Mouse (Mus musculus) lung, embryonic 14.5 days (tissue): Measurements from ENCODE around the gene Olfr67. TPM values are rescaled to one million over a fixed set of nuclear protein-coding genes. Genes with fewer than 3 reads are reported as not detected.
"Not testable (repeated sequence)": the region's sequence is repeated elsewhere in the genome, so short reads cannot be mapped to it uniquely, and the experiment has no call there.

Source experiments
- ATAC-seq: fragments of 200-750 bp; cut with Nextera tagmentation; 2 replicates; pipeline ENCODE4 v1.8.0; 2017; ENCODE audit warnings: mild to moderate bottlenecking, moderate TSS enrichment, moderate library complexity; ENCODE audit not compliant: insufficient read depth
- DNase-seq: peaks from one replicate; pipeline ENCODE4 v3.0.0-alpha.2; 2015
- H3K27ac ChIP-seq: fragments of 300-500 bp; sonication (generic); 2 replicates; pipeline ENCODE4 v1.5.1; 2014; ENCODE audit warnings: low read depth, mild to moderate bottlenecking, moderate library complexity
- H3K27me3 ChIP-seq: fragments of 300-500 bp; sonication (generic); 2 replicates; pipeline ENCODE4 v1.6.1; 2014; ENCODE audit warnings: low read length, control low read depth; ENCODE audit not compliant: insufficient read depth
- H3K36me3 ChIP-seq: fragments of 300-500 bp; sonication (generic); 2 replicates; pipeline ENCODE4 v1.6.1; 2014; ENCODE audit warnings: control low read depth; ENCODE audit not compliant: insufficient read depth
- H3K4me1 ChIP-seq: fragments of 300-500 bp; sonication (generic); 2 replicates; pipeline ENCODE4 v1.6.1; 2014; ENCODE audit warnings: antibody characterized with exemption, control low read depth; ENCODE audit not compliant: insufficient read depth
- H3K4me2 ChIP-seq: fragments of 300-500 bp; sonication (generic); 2 replicates; pipeline ENCODE4 v1.6.1; 2014; ENCODE audit warnings: mild to moderate bottlenecking
- H3K4me3 ChIP-seq: fragments of 300-500 bp; sonication (generic); 2 replicates; pipeline ENCODE4 v1.5.1; 2014; ENCODE audit warnings: low read depth, low read length
- H3K9ac ChIP-seq: fragments of 300-500 bp; sonication (generic); 2 replicates; pipeline ENCODE4 v1.6.1; 2014
- H3K9me3 ChIP-seq: fragments of 300-500 bp; sonication (generic); 2 replicates; pipeline ENCODE4 v1.6.1; 2016; ENCODE audit warnings: low read depth, low read length, control low read depth
- CTCF ChIP-seq: IDR thresholded peaks from 2 replicates; pipeline ENCODE4 v1.5.1; 2016; ENCODE audit warnings: antibody characterized with exemption, low read depth
- WGBS: fragments of 180-500 bp; shearing (Covaris S2); extraction: QIAGEN DNeasy Blood & Tissue Kit; methylation state at CpG from one replicate; pipeline ENCODE4 v1.1.7; 2014; 5-methylcytosine and 5-hydroxymethylcytosine counted together
- polyA plus RNA-seq: library from polyadenylated mRNA; unstranded; fragments of >200 nt; fragmentation: Nextera tagmentation; extraction: Ambion mirVana; gene quantifications from 2 replicates; pipeline ENCODE4 v1.2.1, GENCODE M21; 2014

The Olfr67 gene
- polyA plus RNA-seq, 1 experiment from 2014 or later: not detected

- no peak overlapping the region for H3K4me2 ChIP-seq
- H3K4me3 ChIP-seq: no peak overlapping the region
- H3K27ac ChIP-seq: no peak overlapping the region; the same call in 1 of the 2 replicates
- no peak overlapping the region for H3K9ac ChIP-seq
- ATAC-seq (no peak), DNase-seq (no peak)
- H3K36me3 ChIP-seq: no peaks in the 10 kb centered on the region
- WGBS: 31% methylated on average over 5 of the region's 5 CpGs
- H3K27me3 ChIP-seq: no peaks in the 10 kb centered on the region
- H3K9me3 ChIP-seq: no peaks in the 10 kb centered on the region
- H3K4me1 ChIP-seq: no peaks in the 10 kb centered on the region
- no peak for TF ChIP-seq CTCF
Observed at GRCm38 (mm10) chr7:103808971-103809800, 17.6 kb upstream of the Olfr67 start.

- H3K27me3 ChIP-seq, H3K4me2 ChIP-seq, H3K27ac ChIP-seq, H3K36me3 ChIP-seq, H3K9me3 ChIP-seq, H3K4me1 ChIP-seq, DNase-seq, H3K9ac ChIP-seq, H3K4me3 ChIP-seq, ATAC-seq: not testable (repeated sequence)
- 64% methylated on average over 2 of the region's 2 CpGs for WGBS
Observed at GRCm38 (mm10) chr7:103808120-103808519, 16.5 kb upstream of the Olfr67 start.

- Histone ChIP-seq H3K4me1 (no peaks in the 10 kb centered on the region), H3K36me3 (no peaks in the 10 kb centered on the region), H3K27me3 (no peaks in the 10 kb centered on the region), H3K9me3 (no peaks in the 10 kb centered on the region), H3K27ac (no peak overlapping the region), H3K9ac (no peak overlapping the region), H3K4me2 (no peak overlapping the region), H3K4me3 (no peak overlapping the region)
- TF ChIP-seq CTCF: peak; percentile 63
- peak; percentile 78 for DNase-seq
- ATAC-seq: no peak
- WGBS: 66% methylated on average over 1 of the region's 1 CpGs
Observed at GRCm38 (mm10) chr7:103806856-103807255, 15.2 kb upstream of the Olfr67 start.

- no peak overlapping the region for H3K27ac ChIP-seq
- no peaks in the 10 kb centered on the region for H3K27me3 ChIP-seq
- no peaks in the 10 kb centered on the region for H3K9me3 ChIP-seq
- ATAC-seq (no peak), DNase-seq (no peak)
- no peak for TF ChIP-seq CTCF
- WGBS: 24% methylated on average over 4 of the region's 4 CpGs
- H3K36me3 ChIP-seq: no peaks in the 10 kb centered on the region
- H3K9ac ChIP-seq: no peak overlapping the region
- no peak overlapping the region for H3K4me3 ChIP-seq
- no peak overlapping the region for H3K4me2 ChIP-seq
- no peaks in the 10 kb centered on the region for H3K4me1 ChIP-seq
Observed at GRCm38 (mm10) chr7:103792669-103793388, 1.2 kb upstream of the Olfr67 start.

- no peaks in the 10 kb centered on the region for H3K9me3 ChIP-seq
- H3K4me3 ChIP-seq: no peak within 1 kb of the TSS
- ATAC-seq: no peak
- no peak for DNase-seq
- H3K36me3 ChIP-seq: no peaks in the 10 kb centered on the region
- no peak within 1 kb of the TSS for H3K27ac ChIP-seq
- no peaks in the 10 kb centered on the region for H3K27me3 ChIP-seq
- H3K4me2 ChIP-seq: no peak within 1 kb of the TSS
- H3K4me1 ChIP-seq: no peaks in the 10 kb centered on the region
- H3K9ac ChIP-seq: no peak within 1 kb of the TSS
- TF ChIP-seq CTCF: no peak
- 72% methylated on average over 3 of the region's 3 CpGs for WGBS
Observed at GRCm38 (mm10) chr7:103779598-103779997, 12.0 kb downstream of the Olfr67 start, which contains the start of gene Olfr68. Gene Olfr68 (minus strand): TSS chr7:103779698.

- 88% methylated on average over 4 of the region's 4 CpGs for WGBS
- H3K4me3 ChIP-seq, H3K27me3 ChIP-seq, H3K9ac ChIP-seq, H3K4me1 ChIP-seq, H3K9me3 ChIP-seq, DNase-seq, H3K4me2 ChIP-seq, H3K36me3 ChIP-seq, ATAC-seq, H3K27ac ChIP-seq: not testable (repeated sequence)
Observed at GRCm38 (mm10) chr7:103777652-103778051, 14.0 kb downstream of the Olfr67 start.

- no peaks in the 10 kb centered on the region for H3K36me3 ChIP-seq
- no peak for ATAC-seq
- no peak within 1 kb of the TSS for H3K27ac ChIP-seq
- H3K4me3 ChIP-seq: no peak within 1 kb of the TSS
- no peaks in the 10 kb centered on the region for H3K9me3 ChIP-seq
- H3K4me1 ChIP-seq: no peaks in the 10 kb centered on the region
- no peak for TF ChIP-seq CTCF
- WGBS: 60% methylated on average over 2 of the region's 2 CpGs
- H3K9ac ChIP-seq: no peak within 1 kb of the TSS
- no peak for DNase-seq
- H3K4me2 ChIP-seq: no peak within 1 kb of the TSS
- no peaks in the 10 kb centered on the region for H3K27me3 ChIP-seq
Observed at GRCm38 (mm10) chr7:103771494-103771893, 20.1 kb downstream of the Olfr67 start, which contains the start of gene Olfr69. Gene Olfr69 (minus strand): TSS chr7:103771594.

- not testable (repeated sequence) for H3K9me3 ChIP-seq, H3K27me3 ChIP-seq, DNase-seq, ATAC-seq, H3K36me3 ChIP-seq, H3K4me1 ChIP-seq, H3K9ac ChIP-seq, H3K4me3 ChIP-seq, H3K27ac ChIP-seq, H3K4me2 ChIP-seq
- 81% methylated on average over 6 of the region's 6 CpGs for WGBS
Observed at GRCm38 (mm10) chr7:103767687-103768086, 23.9 kb downstream of the Olfr67 start.

- 70% methylated on average over 6 of the region's 6 CpGs for WGBS
- not testable (repeated sequence) for ATAC-seq, H3K27ac ChIP-seq, H3K27me3 ChIP-seq, H3K9ac ChIP-seq, H3K4me3 ChIP-seq, DNase-seq, H3K4me2 ChIP-seq, H3K9me3 ChIP-seq, H3K4me1 ChIP-seq, H3K36me3 ChIP-seq
Observed at GRCm38 (mm10) chr7:103762212-103762611, 29.4 kb downstream of the Olfr67 start.
